24 mouse cellular contexts compared by ENCODE assay signal in genomic region chr13:10107331-10107730, GRCm38 (mm10).
A peak's percentile ranks its signal among the peaks of the same experiment; 100 is the strongest.
DNase-seq lines count a peak whose midpoint lies in the region; ATAC-seq and TF ChIP-seq lines count a peak whose summit lies in the region.
"Had no signal": no experiment of that assay in that cellular context is flagged by ENCODE, and none has a peak within 500 bp of the region (broad histone marks: within the 10 kb centered on the region; RNA-seq: fewer than 3 reads in every experiment).

No protein-coding gene starts in this region.

- no peak overlapping the region for H3K9ac ChIP-seq in midbrain, embryonic 16.5 days (ENCODE audit: low read depth, low read length)
- H3K9ac ChIP-seq: embryonic facial prominence, embryonic 13.5 days; forebrain, embryonic 12.5 days; forebrain, embryonic 15.5 days; heart, embryonic 13.5 days; hindbrain, embryonic 12.5 days had no signal

- H3K4me2 ChIP-seq in midbrain, embryonic 16.5 days (ENCODE audit: low read length), result no peak overlapping the region
- H3K4me2 ChIP-seq: embryonic facial prominence, embryonic 13.5 days; forebrain, embryonic 12.5 days; forebrain, embryonic 15.5 days; heart, embryonic 13.5 days; hindbrain, embryonic 12.5 days had no signal

- H3K36me3 ChIP-seq in spleen, adult 2 months (ENCODE audit: control insufficient read depth, insufficient read depth, low read length), result no peaks in the 10 kb centered on the region
- H3K36me3 ChIP-seq in splenic B cell, adult 2 months (ENCODE audit: control insufficient read depth, insufficient read depth, low read length, poor library complexity, severe bottlenecking), result no peaks in the 10 kb centered on the region
- no peaks in the 10 kb centered on the region for H3K36me3 ChIP-seq in midbrain, embryonic 16.5 days (ENCODE audit: control insufficient read depth, insufficient read depth, low read length)
- H3K36me3 ChIP-seq in embryonic facial prominence, embryonic 10.5 days (replicated peaks), result no peaks in the 10 kb centered on the region
- H3K36me3 ChIP-seq: embryonic facial prominence, embryonic 13.5 days; forebrain, embryonic 12.5 days; forebrain, embryonic 15.5 days; heart, embryonic 10.5 days; heart, embryonic 13.5 days; hindbrain, embryonic 12.5 days had no signal

- peak; percentile 13 to 19 for DNase-seq in spleen, adult 2 months (ENCODE audit: low read depth in 1 of 2, low spot score in 2 of 2)
- no peak for DNase-seq in spleen, postnatal 4 days (ENCODE audit: low spot score in 2 of 2)
- peak; percentile 67 for DNase-seq in splenic B cell, adult 2 months (ENCODE audit: low read depth, low spot score)
- DNase-seq in embryonic facial prominence, embryonic 10.5 days (ENCODE audit: low spot score), result no peak
- DNase-seq: adrenal gland, adult 8-10 months; adrenal gland, postnatal 25 days; cerebellum, adult 18-20 months; cerebellum, adult 9-10 months; cerebellum, postnatal 14 days; gastrocnemius, postnatal 25 days; heart, adult 2 months; heart, postnatal 14 days had no signal

- 47% methylated on average over 7 of the region's 7 CpGs for WGBS in spleen, adult 2 months
- WGBS in midbrain, embryonic 16.5 days, result 86% methylated on average over 7 of the region's 7 CpGs
- WGBS in embryonic facial prominence, embryonic 10.5 days, result 84% methylated on average over 7 of the region's 7 CpGs

- no peak overlapping the region for H3K4me3 ChIP-seq in spleen, adult 2 months (ENCODE audit: extremely low read depth, insufficient read depth, insufficient read length)
- H3K4me3 ChIP-seq in bone marrow macrophage, adult 2 months (ENCODE audit: insufficient read depth, low read length), result no peak overlapping the region
- H3K4me3 ChIP-seq in midbrain, embryonic 16.5 days (ENCODE audit: low read depth, low read length), result no peak overlapping the region
- H3K4me3 ChIP-seq in embryonic facial prominence, embryonic 10.5 days, result no peak overlapping the region
- H3K4me3 ChIP-seq: embryonic facial prominence, embryonic 13.5 days; erythroblast, embryonic 14.5 days; forebrain, embryonic 12.5 days; forebrain, embryonic 15.5 days; heart, adult 2 months; heart, embryonic 10.5 days; heart, embryonic 13.5 days; hindbrain, embryonic 12.5 days had no signal

- H3K4me1 ChIP-seq in spleen, adult 2 months (ENCODE audit: control insufficient read depth, insufficient read depth, insufficient read length), result peaks cover 10% of the 10 kb centered on the region
- H3K4me1 ChIP-seq in bone marrow macrophage, adult 2 months (ENCODE audit: control insufficient read depth, insufficient read depth, low read length), result peaks cover 35% of the 10 kb centered on the region
- no peaks in the 10 kb centered on the region for H3K4me1 ChIP-seq in midbrain, embryonic 16.5 days (ENCODE audit: control insufficient read depth, insufficient read depth, low read length)
- H3K4me1 ChIP-seq in embryonic facial prominence, embryonic 10.5 days, result no peaks in the 10 kb centered on the region
- H3K4me1 ChIP-seq: embryonic facial prominence, embryonic 13.5 days; forebrain, embryonic 12.5 days; forebrain, embryonic 15.5 days; heart, embryonic 10.5 days; hindbrain, embryonic 12.5 days had no signal

- H3K9me3 ChIP-seq in midbrain, embryonic 16.5 days (replicated peaks; ENCODE audit: control insufficient read depth, low read length, poor library complexity, severe bottlenecking), result no peaks in the 10 kb centered on the region
- no peaks in the 10 kb centered on the region for H3K9me3 ChIP-seq in embryonic facial prominence, embryonic 10.5 days
- H3K9me3 ChIP-seq: embryonic facial prominence, embryonic 13.5 days; forebrain, embryonic 12.5 days; forebrain, embryonic 15.5 days; heart, embryonic 10.5 days; heart, embryonic 13.5 days; hindbrain, embryonic 12.5 days had no signal

- no peak for TF ChIP-seq CTCF in spleen, adult 2 months (IDR thresholded peaks at IDR 0.05; ENCODE audit: extremely low read depth, insufficient read depth, insufficient read length, insufficient replicate concordance)
- no peak for TF ChIP-seq CTCF in bone marrow macrophage, adult 2 months (IDR thresholded peaks at IDR 0.05; ENCODE audit: low read depth, low read length)

- peak overlapping the region; percentile 39 for H3K27ac ChIP-seq in spleen, adult 2 months (ENCODE audit: insufficient read depth, low read length)
- H3K27ac ChIP-seq in bone marrow macrophage, adult 2 months (ENCODE audit: insufficient read depth, low read depth, low read length), result peak overlapping the region; percentile 8; the same call in 1 of the 2 replicates
- no peak overlapping the region for H3K27ac ChIP-seq in midbrain, embryonic 16.5 days (ENCODE audit: low read length)
- H3K27ac ChIP-seq in embryonic facial prominence, embryonic 10.5 days (replicated peaks), result no peak overlapping the region
- H3K27ac ChIP-seq: embryonic facial prominence, embryonic 13.5 days; forebrain, embryonic 12.5 days; forebrain, embryonic 15.5 days; heart, adult 2 months; heart, embryonic 10.5 days; heart, embryonic 13.5 days; hindbrain, embryonic 12.5 days had no signal

- TF ChIP-seq POLR2A in spleen, adult 2 months (IDR thresholded peaks at IDR 0.05; ENCODE audit: low read depth, low read length), result no peak
- no peak for TF ChIP-seq POLR2A in bone marrow macrophage, adult 2 months (IDR thresholded peaks at IDR 0.05; ENCODE audit: borderline replicate concordance, low read depth, low read length)

- 0 out of 2 replicates have a peak, but pooled peaks have one; percentile 31 for ATAC-seq in megakaryocyte progenitor cell, adult 5-6 weeks (replicated peaks; ENCODE audit: poor library complexity)
- no peak for ATAC-seq in midbrain, embryonic 16.5 days
- ATAC-seq: activated CD4-positive, CD25-positive, alpha-beta regulatory T cell, adult 4 months; forebrain, embryonic 15.5 days; hindbrain, embryonic 16.5 days had no signal

- no peaks in the 10 kb centered on the region for H3K27me3 ChIP-seq in spleen, adult 2 months (ENCODE audit: control insufficient read depth, insufficient read depth, low read length)
- no peaks in the 10 kb centered on the region for H3K27me3 ChIP-seq in splenic B cell, adult 2 months (ENCODE audit: control insufficient read depth, insufficient read depth, low read length, poor library complexity, severe bottlenecking)
- H3K27me3 ChIP-seq in midbrain, embryonic 16.5 days (ENCODE audit: control insufficient read depth, insufficient read depth, low read depth, low read length), result no peaks in the 10 kb centered on the region
- no peaks in the 10 kb centered on the region for H3K27me3 ChIP-seq in embryonic facial prominence, embryonic 10.5 days (replicated peaks; ENCODE audit: low read depth, poor library complexity, severe bottlenecking)
- H3K27me3 ChIP-seq: embryonic facial prominence, embryonic 13.5 days; forebrain, embryonic 12.5 days; forebrain, embryonic 15.5 days; heart, embryonic 13.5 days; hindbrain, embryonic 12.5 days had no signal

Comparison
In these comparisons a context has a peak if more than half of its experiments do, and no peak if none do; other contexts are left out.
1. DNase-seq: peak in spleen, adult 2 months (2 of 2) and splenic B cell, adult 2 months (single experiment); none in spleen, postnatal 4 days (0 of 2) and embryonic facial prominence, embryonic 10.5 days (single experiment).
2. H3K27ac ChIP-seq: peak in spleen, adult 2 months (single experiment) and bone marrow macrophage, adult 2 months (single experiment); none in midbrain, embryonic 16.5 days (single experiment) and embryonic facial prominence, embryonic 10.5 days (single experiment).